Mouse (Mus musculus) testis, adult 2 months (tissue): Measurements from ENCODE around the gene Oscar. TPM values are rescaled to one million over a fixed set of nuclear protein-coding genes. Genes with fewer than 3 reads are reported as not detected.

Experiments used
- H3K27ac ChIP-seq: fragments of 200-500 bp; 2 replicates; pipeline ENCODE4 v1.5.1; 2012; ENCODE audit warnings: low read depth, low read length; ENCODE audit not compliant: control insufficient read depth, insufficient read depth
- H3K27me3 ChIP-seq: fragments of 200-500 bp; 2 replicates; pipeline ENCODE4 v1.6.1; 2012; ENCODE audit warnings: mild to moderate bottlenecking, low read length, moderate library complexity; ENCODE audit not compliant: control insufficient read depth, insufficient read depth
- H3K36me3 ChIP-seq: fragments of 200-500 bp; 2 replicates; pipeline ENCODE4 v1.6.1; 2012; ENCODE audit warnings: mild to moderate bottlenecking, low read length; ENCODE audit not compliant: control insufficient read depth, insufficient read depth
- H3K4me1 ChIP-seq: fragments of 200-500 bp; 2 replicates; pipeline ENCODE4 v1.6.1; 2012; ENCODE audit warnings: low read length; ENCODE audit not compliant: control insufficient read depth, insufficient read depth
- H3K4me3 ChIP-seq: fragments of 200-500 bp; 2 replicates; pipeline ENCODE4 v1.5.1; 2012; ENCODE audit warnings: low read depth, mild to moderate bottlenecking, low read length, moderate library complexity, mixed read lengths; ENCODE audit not compliant: control insufficient read depth
- CTCF ChIP-seq: fragments of 200-500 bp; IDR thresholded peaks from 2 replicates; pipeline ENCODE4 v1.5.1; 2012; ENCODE audit warnings: low read depth, mild to moderate bottlenecking, inconsistent platforms, low read length, moderate library complexity; ENCODE audit not compliant: control insufficient read depth, insufficient read depth, insufficient replicate concordance
- POLR2A ChIP-seq: fragments of 200-500 bp; IDR thresholded peaks from 2 replicates; pipeline ENCODE4 v1.6.1; 2012; ENCODE audit warnings: low read depth, mild to moderate bottlenecking, inconsistent platforms, low read length, moderate library complexity; ENCODE audit not compliant: control insufficient read depth
- polyA plus RNA-seq: library from polyadenylated mRNA; depleted of rRNA; stranded (reverse); fragments of >200 nt; gene quantifications from 2 replicates; pipeline ENCODE4 v1.2.3, GENCODE M21; 2012

Gene Oscar
- polyA plus RNA-seq, 1 experiment: 3.2 TPM

- Histone ChIP-seq H3K36me3 (no peaks in the 10 kb centered on the region; the same call in 1 of the 2 replicates), H3K4me3 (peak overlapping the region; percentile 99)
- peak; percentile 20; the same call in 1 of the 2 replicates for TF ChIP-seq POLR2A
- TF ChIP-seq CTCF: no peak
These were observed 29.6 kb upstream of the Oscar start for GRCm38 (mm10) chr7:3645488-3646025.

GRCm38 (mm10) chr7:3644672-3645487 is 28.9 kb upstream of the Oscar start, which contains the start of gene Cnot3:
Gene Cnot3, plus strand, starts transcription at chr7:3645268.
- peaks cover 10% of the 10 kb centered on the region for H3K4me1 ChIP-seq
- no peaks in the 10 kb centered on the region; the same call in 1 of the 2 replicates for H3K36me3 ChIP-seq
- H3K4me3 ChIP-seq: peak within 1 kb of the TSS; percentile 99
- H3K27ac ChIP-seq: peak within 1 kb of the TSS; percentile 98
- H3K27me3 ChIP-seq: no peaks in the 10 kb centered on the region
- peak; percentile 82 for TF ChIP-seq POLR2A
- TF ChIP-seq CTCF: no peak

More at GRCm38 (mm10) chr7:3645488-3646025, 29.6 kb upstream of the Oscar start:
- no peaks in the 10 kb centered on the region for H3K27me3 ChIP-seq
- peaks cover 10% of the 10 kb centered on the region for H3K4me1 ChIP-seq
- peak overlapping the region; percentile 98 for H3K27ac ChIP-seq

DNA sequence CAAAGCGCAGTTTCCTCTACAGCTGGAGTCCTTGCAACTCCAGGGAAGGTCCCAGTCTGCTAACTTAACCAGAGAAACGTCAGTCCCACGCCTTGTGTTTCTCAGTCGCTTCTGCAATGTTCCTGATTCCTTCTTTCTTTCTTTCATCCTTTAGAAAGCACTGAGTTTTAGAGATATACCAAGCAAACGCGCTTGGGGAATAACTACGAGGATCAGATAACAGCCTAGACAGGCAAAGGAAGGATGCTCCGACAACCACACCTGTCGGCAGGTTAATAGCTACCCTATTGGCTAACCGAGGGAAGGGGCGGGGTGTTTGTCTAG is 28.4 kb upstream of the Oscar start:
- Histone ChIP-seq H3K4me3 (peak overlapping the region; percentile 99), H3K27me3 (no peaks in the 10 kb centered on the region), H3K4me1 (peaks cover 10% of the 10 kb centered on the region), H3K27ac (no peak overlapping the region), H3K36me3 (no peaks in the 10 kb centered on the region; the same call in 1 of the 2 replicates)
- no peak for TF ChIP-seq CTCF
- no peak for TF ChIP-seq POLR2A

GRCm38 (mm10) chr7:3643843-3644242 is 27.9 kb upstream of the Oscar start:
- Histone ChIP-seq H3K4me1 (peaks cover 10% of the 10 kb centered on the region), H3K36me3 (no peaks in the 10 kb centered on the region; the same call in 1 of the 2 replicates), H3K27ac (no peak overlapping the region), H3K4me3 (no peak overlapping the region; the same call in 1 of the 2 replicates), H3K27me3 (no peaks in the 10 kb centered on the region)
- TF ChIP-seq POLR2A: no peak
- no peak for TF ChIP-seq CTCF

GRCm38 (mm10) chr7:3643412-3643811 is 27.5 kb upstream of the Oscar start:
- Histone ChIP-seq H3K4me3 (no peak overlapping the region), H3K27ac (no peak overlapping the region), H3K4me1 (peaks cover 10% of the 10 kb centered on the region), H3K27me3 (no peaks in the 10 kb centered on the region), H3K36me3 (no peaks in the 10 kb centered on the region; the same call in 1 of the 2 replicates)
- no peak for TF ChIP-seq CTCF
- no peak for TF ChIP-seq POLR2A

GRCm38 (mm10) chr7:3630478-3630815 is 14.5 kb upstream of the Oscar start:
- Histone ChIP-seq H3K27me3 (no peaks in the 10 kb centered on the region), H3K4me3 (peak overlapping the region; percentile 100), H3K4me1 (peaks cover 14% of the 10 kb centered on the region), H3K27ac (peak overlapping the region; percentile 68), H3K36me3 (peaks cover 1% of the 10 kb centered on the region; the same call in 1 of the 2 replicates)
- TF ChIP-seq POLR2A (no peak), CTCF (no peak)

GRCm38 (mm10) chr7:3629543-3630477 is 13.9 kb upstream of the Oscar start, which contains the start of the genes Tfpt and Prpf31:
Gene Tfpt, minus strand, starts transcription at chr7:3629929.
Gene Prpf31, plus strand, starts transcription at chr7:3629985.
- H3K4me3 ChIP-seq: peak within 1 kb of the TSS; percentile 100
- H3K27ac ChIP-seq: peak within 1 kb of the TSS; percentile 92
- H3K27me3 ChIP-seq: no peaks in the 10 kb centered on the region
- peaks cover 1% of the 10 kb centered on the region; the same call in 1 of the 2 replicates for H3K36me3 ChIP-seq
- peaks cover 14% of the 10 kb centered on the region for H3K4me1 ChIP-seq
- no peak for TF ChIP-seq CTCF
- peak; percentile 61 for TF ChIP-seq POLR2A
